Mouse (Mus musculus) yolk sac, embryonic 10.5 days (tissue): ENCODE data around the gene Ankrd55.

Source experiments
- DNase-seq: peaks from one replicate; pipeline ENCODE4 v3.0.0-alpha.2; 2017; ENCODE audit warnings: low spot score

The Ankrd55 gene

DNA sequence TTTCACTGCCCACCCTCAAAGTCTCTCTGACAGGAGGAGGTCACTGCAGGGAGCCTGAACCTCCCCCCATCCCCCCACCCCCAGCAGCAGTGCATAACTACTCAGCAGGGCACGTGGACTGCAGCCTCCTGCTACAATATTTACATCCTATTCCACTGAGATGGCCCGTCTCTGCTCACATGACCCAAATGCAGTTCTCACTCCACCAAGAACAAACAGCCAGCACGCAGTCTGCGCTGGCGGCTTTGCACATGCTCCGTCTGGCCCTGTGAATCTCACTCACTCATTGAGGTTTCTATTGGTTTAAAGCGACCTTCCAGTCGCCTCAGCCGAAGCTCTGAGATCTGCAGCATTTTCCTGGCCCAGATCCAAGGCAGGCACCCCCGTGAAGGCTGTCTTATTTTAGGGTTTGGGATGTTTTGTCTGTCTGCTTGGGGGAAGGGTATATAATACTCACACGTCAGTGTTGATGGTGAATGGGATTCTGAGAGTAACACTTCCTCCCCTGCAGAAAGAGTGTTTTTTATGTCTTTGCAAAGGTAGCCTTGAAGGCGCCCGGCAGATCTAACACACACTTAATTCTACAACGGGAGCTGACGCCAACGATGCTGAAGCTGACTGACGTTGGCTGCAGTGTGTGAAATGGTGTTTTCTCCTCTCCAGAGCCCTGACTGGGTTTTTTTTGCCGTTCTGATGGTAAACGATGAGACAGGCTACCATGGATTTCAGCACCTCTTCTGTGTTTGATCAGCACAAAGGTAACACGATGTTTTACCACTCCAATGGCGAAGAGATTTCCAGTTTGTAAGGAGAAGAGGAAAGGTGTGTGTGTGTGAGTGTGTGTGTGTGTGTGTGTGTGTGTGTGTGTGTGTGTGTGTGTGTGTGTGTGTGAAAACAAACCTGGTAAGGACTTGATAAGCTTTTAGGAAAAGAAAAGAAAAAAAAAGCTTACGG, at the start of gene Ankrd55:
Gene Ankrd55 (plus strand): TSS at position 227 of the 954 bp plus-strand sequence.
- peak; percentile 91 for DNase-seq

- no peak for DNase-seq
These were observed 49.0 kb upstream of the Ankrd55 start for GRCm38 (mm10) chr13:112239239-112239638.

DNA sequence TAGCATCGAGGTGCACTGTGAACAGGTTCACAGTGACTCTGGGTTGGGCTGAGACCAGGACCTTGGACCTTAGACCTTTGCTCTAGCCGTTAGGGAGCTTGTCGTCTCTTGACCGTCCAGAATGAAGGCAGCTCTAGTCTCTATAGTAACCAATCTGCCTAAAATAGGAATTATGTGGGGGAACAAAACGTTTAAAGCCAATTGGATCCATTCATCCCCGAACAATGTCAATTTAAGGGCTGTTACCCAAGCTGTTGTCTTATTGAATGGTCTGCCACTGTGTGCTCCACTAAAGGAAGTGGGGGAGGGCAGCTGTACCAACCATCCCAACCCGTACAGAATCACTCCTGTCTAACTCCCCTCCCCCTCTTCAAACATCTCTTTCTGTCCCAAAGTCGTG, 46.8 kb upstream of the Ankrd55 start:
- DNase-seq = peak; percentile 75

- DNase-seq = no peak
These were observed 43.1 kb upstream of the Ankrd55 start for GRCm38 (mm10) chr13:112245131-112245530.

DNA sequence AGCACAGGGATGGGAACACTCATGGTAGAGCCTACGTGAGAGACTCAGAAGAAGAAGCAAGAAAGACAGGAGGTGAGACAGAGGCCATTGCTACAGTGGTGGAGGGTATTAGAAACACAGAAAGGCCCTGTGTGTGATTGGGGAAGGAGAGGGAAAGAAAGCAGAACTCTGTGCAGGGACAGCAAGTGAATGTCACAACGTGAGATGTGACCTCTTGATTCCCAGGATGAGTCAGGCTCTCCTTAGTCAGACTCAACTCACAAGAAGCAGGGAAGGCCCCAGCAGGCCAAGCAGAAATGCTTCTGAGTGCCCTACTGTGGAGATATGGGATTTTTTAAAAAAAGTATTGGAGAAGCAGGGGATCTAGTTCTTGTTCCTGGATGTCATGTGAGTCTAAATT, 36.8 kb upstream of the Ankrd55 start:
- DNase-seq = no peak

GRCm38 (mm10) chr13:112252012-112252411, 36.2 kb upstream of the Ankrd55 start:
- DNase-seq = no peak

DNA sequence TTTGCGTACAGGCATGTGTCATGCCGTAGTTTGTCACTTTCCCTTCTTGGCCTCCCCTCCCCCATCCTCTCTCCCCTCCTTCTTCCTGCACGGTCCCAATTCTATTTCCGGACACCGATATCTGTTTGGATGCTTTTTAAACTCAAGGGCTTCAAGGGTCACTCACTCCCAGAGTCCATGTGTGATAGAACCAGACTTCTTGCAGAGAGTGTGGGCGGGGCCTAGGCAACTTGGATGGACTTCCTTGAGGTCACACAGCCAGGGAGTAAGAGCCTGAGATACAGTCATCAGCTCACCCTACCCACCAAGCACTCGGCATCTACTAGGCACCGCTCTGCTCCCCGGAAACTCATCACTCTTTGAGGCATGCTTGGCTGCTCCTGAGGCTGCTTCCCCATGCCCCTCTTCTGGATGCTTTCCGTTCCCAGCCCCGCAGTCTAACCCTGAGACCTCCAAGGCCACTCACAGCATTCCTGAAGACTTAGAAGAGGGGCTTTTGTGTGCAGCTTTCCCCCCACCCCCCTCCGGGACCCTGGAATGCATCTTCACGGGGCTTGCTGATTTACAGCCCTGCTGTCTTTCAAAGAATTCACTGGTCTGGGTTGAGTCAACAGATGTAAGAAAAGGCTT, 35.1 kb upstream of the Ankrd55 start:
- peak; percentile 53 for DNase-seq

GRCm38 (mm10) chr13:112254116-112254515, 34.1 kb upstream of the Ankrd55 start:
- DNase-seq = no peak

- DNase-seq = no peak
These were observed 32.4 kb upstream of the Ankrd55 start for GRCm38 (mm10) chr13:112255862-112256261.

GRCm38 (mm10) chr13:112258478-112258877, 29.8 kb upstream of the Ankrd55 start:
- no peak for DNase-seq

GRCm38 (mm10) chr13:112259398-112259797, 28.9 kb upstream of the Ankrd55 start:
- peak; percentile 53 for DNase-seq

- DNase-seq = no peak
These were observed 23.6 kb upstream of the Ankrd55 start for GRCm38 (mm10) chr13:112264666-112265065.

DNA sequence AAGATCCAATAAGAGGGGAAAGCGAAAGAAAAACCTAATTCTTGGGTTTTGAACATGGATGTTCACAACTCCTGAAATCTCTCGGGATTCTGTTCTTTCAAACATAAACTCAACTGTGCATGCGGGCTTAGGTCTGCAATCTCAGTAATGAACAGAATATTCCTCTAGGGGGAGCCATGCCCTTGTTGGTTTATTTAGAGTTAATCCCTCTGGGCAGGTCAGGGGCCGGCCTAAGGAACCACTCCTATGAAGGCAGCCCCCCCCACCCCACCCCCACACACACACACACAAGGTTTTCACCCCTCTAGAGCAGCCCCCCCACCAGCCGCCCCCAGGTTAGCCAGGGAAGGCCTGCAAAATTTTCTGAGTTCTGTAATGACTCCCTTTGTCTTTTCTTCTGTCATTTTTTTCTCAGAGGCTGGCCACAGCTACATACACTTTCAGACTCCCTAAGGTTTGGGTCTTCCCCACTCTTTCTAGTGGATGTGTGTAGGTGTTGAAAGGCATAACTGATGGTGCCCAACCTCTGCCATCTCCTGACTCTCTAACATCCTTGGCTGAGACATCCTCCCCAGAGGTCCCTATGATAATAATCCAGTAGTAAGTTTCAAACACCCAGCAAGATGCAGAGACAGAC, 16.2 kb upstream of the Ankrd55 start:
- peak; percentile 29 for DNase-seq

DNA sequence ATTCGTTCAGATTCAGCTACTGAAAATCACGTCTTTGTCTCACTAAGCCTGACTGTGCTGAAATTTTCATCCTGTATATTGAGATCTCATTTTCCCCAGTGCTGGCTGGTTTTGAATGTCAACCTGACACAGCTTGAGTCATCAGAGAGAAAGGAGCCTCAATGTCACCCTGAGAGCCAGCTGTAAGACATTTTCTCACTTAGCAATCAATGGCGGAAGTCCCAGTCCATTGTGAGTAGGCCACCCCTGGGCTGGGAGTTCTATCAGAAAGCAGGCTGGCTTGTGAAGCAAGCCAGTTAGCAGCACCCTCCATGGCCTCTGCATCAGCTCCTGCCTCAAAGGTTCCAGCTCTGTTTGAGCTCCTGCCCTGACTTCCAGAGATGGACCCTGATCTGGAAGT, 13.6 kb upstream of the Ankrd55 start:
- DNase-seq = no peak

- DNase-seq = no peak
These were observed 12.3 kb upstream of the Ankrd55 start for GRCm38 (mm10) chr13:112275951-112276350.

DNA sequence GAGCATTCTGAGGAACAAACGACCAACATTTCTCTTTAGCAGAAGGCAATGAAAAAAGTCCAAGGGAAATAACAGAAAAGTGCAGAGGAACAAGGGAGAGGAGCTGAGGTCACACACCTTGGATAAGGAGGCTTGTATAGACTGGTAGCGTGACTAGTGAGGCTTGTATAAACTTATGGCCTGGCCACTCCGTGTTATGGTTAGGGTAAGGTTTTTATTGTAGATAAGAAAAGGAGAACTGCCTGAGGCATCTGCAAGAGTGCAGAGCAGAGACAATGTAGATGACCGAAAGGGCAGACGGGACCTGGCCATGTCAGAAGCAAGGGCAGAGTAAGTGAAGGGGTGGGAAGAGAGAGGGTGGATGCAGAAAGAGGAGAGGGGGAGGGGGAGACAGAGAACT, 10.7 kb upstream of the Ankrd55 start:
- DNase-seq = no peak

DNA sequence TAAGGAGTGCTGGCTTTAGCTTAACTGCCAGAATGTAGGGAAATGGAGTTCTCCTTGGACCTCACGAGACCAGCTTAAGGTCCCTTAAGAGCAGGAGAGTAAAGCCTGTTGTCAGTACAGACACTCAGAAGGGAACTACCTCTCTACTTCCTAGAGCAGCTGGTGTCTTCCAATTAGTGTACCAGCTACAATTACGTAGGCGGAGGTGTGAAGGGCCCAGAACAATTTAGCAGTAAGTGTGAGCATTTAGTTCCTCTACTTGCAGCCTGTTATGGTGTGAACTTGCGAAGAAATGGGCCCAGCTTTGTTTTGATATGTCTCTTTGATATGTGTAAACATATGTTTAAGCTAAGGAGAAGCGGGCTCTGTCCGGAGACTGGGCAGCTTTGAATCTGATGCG, 10.0 kb upstream of the Ankrd55 start:
- DNase-seq = no peak

DNA sequence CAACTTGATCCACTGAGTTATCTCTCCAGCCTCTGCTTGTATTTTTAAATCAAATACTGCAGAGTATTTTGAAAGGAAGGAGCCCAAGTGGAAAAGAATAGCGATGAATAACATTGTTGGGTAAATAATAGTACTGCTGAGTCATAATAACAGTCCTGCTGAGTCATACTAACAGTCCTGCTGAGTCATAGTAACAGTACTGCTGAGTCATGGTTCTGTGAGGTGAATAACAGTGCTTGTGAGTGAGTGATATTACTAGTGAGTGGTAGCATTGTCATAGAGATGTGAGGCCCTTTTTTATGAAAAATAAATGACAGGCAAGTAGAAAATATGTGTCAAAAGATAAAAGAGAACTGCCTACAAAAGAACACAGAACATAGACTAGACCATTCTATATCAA, 1.1 kb upstream of the Ankrd55 start:
- DNase-seq = no peak

- no peak for DNase-seq
These were observed 553 bp upstream of the Ankrd55 start for GRCm38 (mm10) chr13:112287571-112288224.

GRCm38 (mm10) chr13:112289338-112289737, 1.1 kb downstream of the Ankrd55 start:
- DNase-seq = no peak

GRCm38 (mm10) chr13:112289981-112290380, 1.7 kb downstream of the Ankrd55 start:
- DNase-seq = no peak

- no peak for DNase-seq
These were observed 4.2 kb downstream of the Ankrd55 start for GRCm38 (mm10) chr13:112292489-112292888.
